Mouse (Mus musculus) macrophage (primary cell): Measurements from ENCODE around the gene Susd6. TPM values are rescaled to one million over a fixed set of nuclear protein-coding genes. Genes with fewer than 3 reads are reported as not detected.

Source experiments
- H3K27ac ChIP-seq: fragments of 350-480 bp; formaldehyde crosslinking; 2 replicates; pipeline ENCODE4 v1.9.0; 2021
- H3K36me3 ChIP-seq: fragments of 350-480 bp; formaldehyde crosslinking; 2 replicates; pipeline ENCODE4 v1.9.0; 2021; ENCODE audit errors: inconsistent target
- H3K4me3 ChIP-seq: fragments of 350-480 bp; formaldehyde crosslinking; 2 replicates; pipeline ENCODE4 v1.9.0; 2021; ENCODE audit errors: inconsistent target
- H3K79me2 ChIP-seq: fragments of 350-480 bp; formaldehyde crosslinking; 2 replicates; pipeline ENCODE4 v1.9.0; 2021; ENCODE audit errors: inconsistent target
- WGBS: methylation state at CpG from one replicate; pipeline ENCODE4 v1.1.7; 2026; ENCODE audit warnings: inconsistent platforms; ENCODE audit not compliant: missing documents; 5-methylcytosine and 5-hydroxymethylcytosine counted together
- polyA plus RNA-seq: library from polyadenylated mRNA; stranded (reverse); fragments of 250-400 nt; gene quantifications from 3 replicates; pipeline ENCODE4 v1.2.4, GENCODE M21; 2018; ENCODE audit warnings: inconsistent platforms

Susd6 gene
- polyA plus RNA-seq, 1 experiment from 2014 or later, result 67.3 TPM

DNA sequence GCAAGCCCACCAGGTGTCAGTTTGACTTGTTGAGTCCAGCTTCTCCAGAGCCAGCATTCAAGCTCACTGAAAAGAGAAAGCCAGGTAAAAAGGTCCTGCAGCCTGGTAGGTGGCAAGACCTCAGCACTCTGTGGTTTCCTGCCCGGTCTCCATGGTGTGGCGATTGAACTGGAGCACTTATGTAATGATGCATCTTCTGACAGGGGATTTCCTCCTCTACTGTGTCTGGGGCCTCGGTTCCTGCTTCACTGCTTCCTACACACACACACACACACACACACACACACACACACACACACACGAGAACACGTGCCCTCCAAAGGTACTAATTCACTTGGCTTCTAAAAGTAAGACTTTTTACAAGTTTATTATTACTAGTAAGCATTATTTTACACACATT, 2.6 kb downstream of the Susd6 start:
- Histone ChIP-seq H3K36me3 (no peaks in the 10 kb centered on the region), H3K27ac (peak overlapping the region; percentile 89), H3K79me2 (peaks cover 70% of the 10 kb centered on the region), H3K4me3 (peak overlapping the region; percentile 93; the same call in 1 of the 2 replicates)
- WGBS, result 4% methylated on average over 3 of the region's 5 CpGs

DNA sequence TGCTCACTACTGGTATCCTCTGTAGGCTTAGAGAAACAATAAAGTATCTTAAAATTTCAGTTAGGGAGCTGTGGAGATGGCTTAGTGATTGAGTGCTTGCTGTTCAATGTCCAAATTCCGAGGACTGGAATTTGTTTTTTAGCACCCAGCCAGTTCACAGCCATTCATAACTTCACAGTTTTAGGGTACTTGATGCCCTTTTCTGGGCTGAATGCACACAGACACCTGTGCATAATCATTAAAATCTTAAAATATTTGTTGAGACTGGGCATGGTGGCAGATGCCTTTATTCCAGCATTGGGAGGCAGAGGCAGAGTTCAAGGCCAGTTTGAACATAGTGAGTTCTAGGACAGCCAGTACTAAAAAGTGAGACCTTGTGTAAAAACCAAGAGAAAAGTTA, 3.2 kb downstream of the Susd6 start:
- 100% methylated on average over 1 of the region's 1 CpGs for WGBS
- Histone ChIP-seq H3K27ac (no peak overlapping the region), H3K36me3 (no peaks in the 10 kb centered on the region)

DNA sequence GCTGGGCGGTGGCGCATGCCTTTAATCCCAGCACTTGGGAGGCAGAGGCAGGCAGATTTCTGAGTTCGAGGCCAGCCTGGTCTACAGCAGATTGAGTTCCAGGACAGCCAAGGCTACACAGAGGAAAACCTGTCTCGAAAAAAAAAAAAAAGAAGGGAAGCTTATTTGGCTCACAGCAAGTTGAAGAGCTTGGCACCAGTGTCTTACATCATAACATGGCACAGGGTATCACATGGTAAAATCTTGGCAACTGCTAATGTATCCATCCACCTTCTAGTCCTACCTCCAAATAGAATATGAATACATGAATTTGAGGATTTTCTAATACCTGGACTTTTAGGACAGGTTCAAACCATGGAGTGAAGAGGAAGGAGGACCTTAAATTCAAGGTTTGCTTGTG, 4.2 kb downstream of the Susd6 start:
- Histone ChIP-seq H3K4me3 (no peak overlapping the region), H3K79me2 (peaks cover 87% of the 10 kb centered on the region), H3K36me3 (no peaks in the 10 kb centered on the region), H3K27ac (no peak overlapping the region)
- WGBS, result 78% methylated on average over 4 of the region's 4 CpGs

More for the DNA sequence above, 3.2 kb downstream of the Susd6 start:
- Histone ChIP-seq H3K79me2 (peaks cover 77% of the 10 kb centered on the region), H3K4me3 (no peak overlapping the region)

DNA sequence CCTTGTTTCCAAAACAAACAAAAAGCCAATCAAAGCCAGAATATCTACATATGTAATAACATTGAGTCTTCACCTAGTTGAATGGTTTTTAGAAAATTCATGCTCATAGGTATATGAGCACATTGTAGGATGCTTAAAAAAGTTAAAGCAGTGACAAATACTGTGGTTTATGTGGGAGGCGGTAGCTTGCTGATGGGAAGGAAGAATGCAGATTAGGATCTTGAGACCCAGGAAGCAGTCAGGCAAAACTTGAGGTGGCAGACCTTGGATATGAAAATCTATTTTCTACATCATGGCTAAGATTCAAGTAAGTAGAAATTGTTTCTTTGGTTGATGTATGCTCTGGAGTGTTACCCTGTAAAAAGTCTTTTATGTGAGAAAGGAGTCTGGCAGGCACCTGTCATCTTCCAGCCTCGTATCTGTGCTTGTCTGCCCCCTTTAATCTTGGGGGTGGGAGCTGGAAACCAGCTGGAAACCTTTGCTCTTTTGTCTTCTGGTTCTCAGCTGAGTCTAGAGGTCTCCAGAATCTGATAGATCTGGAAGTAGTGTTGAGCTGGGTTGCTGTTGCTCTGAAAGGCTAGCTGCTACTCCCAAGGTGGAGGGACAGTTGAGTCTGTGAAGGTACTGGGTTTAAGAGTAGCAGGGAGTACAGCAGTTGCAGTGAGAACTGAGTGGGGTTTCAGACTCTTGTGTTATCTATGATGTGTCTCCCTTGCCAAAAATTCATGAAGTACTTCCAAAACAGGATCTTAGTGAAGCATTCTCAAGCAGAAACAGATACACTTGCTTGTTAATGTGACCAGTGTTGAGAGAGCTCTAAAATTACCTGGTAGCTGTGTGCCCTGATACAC, 4.8 kb downstream of the Susd6 start:
- Histone ChIP-seq H3K79me2 (peaks cover 93% of the 10 kb centered on the region), H3K36me3 (no peaks in the 10 kb centered on the region), H3K27ac (no peak overlapping the region), H3K4me3 (no peak overlapping the region)
- 60% methylated on average over 2 of the region's 2 CpGs for WGBS

- Histone ChIP-seq H3K4me3 (no peak overlapping the region), H3K27ac (no peak overlapping the region), H3K79me2 (peaks cover 100% of the 10 kb centered on the region), H3K36me3 (no peaks in the 10 kb centered on the region)
These were observed 8.0 kb downstream of the Susd6 start for GRCm38 (mm10) chr12:80798271-80798670.

DNA sequence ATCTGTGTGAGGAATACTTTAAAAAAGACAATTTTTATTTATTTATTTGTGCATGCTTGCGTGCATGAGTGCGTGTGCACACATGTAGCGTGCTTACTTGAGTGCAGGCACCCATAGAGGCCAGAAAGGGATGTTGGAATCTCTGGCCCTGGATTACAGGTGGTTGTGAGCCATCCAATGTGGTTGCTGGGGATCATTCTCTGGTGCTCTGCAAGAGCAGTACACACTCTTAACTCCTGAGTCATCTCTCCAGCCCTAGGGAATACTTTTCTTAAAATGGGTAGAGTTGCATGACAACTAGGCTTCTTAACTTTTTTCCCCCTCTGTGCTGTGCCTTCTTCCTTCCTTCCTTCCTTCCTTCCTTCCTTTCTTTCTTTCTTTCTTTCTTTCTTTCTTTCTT, 9.8 kb downstream of the Susd6 start:
- H3K36me3 ChIP-seq, result no peaks in the 10 kb centered on the region
- 94% methylated on average over 3 of the region's 3 CpGs for WGBS
- H3K27ac ChIP-seq, result no peak overlapping the region
- H3K79me2 ChIP-seq, result peaks cover 100% of the 10 kb centered on the region
- no peak overlapping the region for H3K4me3 ChIP-seq

DNA sequence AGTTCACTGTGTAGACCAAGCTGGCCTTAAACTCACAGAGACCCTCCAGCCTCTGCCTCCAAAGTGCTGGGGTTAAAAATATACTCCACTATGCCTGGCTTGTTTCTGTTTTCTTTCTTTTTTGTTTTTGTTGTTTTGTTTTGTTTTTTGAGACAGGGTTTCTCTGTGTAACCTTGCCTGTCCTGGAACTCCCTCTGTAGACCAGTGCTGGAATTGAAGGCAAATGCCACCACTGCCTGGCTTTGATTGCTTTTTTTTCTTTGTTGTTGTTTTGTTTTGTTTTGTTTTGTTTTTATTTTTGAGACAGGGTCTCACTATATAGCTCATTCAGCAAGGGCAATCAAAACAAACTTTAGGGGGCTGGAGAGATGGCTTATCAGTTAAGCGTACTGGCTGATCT, 11.1 kb downstream of the Susd6 start:
- Histone ChIP-seq H3K4me3 (no peak overlapping the region), H3K27ac (no peak overlapping the region), H3K79me2 (peaks cover 100% of the 10 kb centered on the region), H3K36me3 (no peaks in the 10 kb centered on the region)
- WGBS, result 100% methylated on average over 1 of the region's 1 CpGs

DNA sequence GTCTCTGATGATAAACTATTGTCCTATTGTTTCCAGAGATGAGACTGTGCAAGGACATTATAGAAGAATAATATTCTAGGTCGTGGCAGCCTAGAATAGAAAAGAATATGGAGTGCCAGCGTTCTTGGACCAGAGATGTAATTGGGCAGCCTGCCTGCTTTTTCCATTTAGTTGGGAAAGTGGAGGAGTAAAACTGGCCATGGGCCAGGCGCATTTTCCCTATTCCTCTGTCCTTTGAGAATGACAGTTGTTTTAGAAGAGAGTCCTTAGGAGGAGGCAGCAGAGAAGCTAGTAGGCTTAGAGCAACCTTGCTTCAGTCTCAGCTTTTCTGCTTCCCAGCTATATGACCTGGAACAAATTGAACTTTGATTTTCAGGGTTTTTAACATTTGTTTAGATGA, 13.6 kb downstream of the Susd6 start:
- Histone ChIP-seq H3K27ac (no peak overlapping the region), H3K4me3 (no peak overlapping the region), H3K36me3 (no peaks in the 10 kb centered on the region), H3K79me2 (peaks cover 100% of the 10 kb centered on the region)
- 91% methylated on average over 3 of the region's 3 CpGs for WGBS

DNA sequence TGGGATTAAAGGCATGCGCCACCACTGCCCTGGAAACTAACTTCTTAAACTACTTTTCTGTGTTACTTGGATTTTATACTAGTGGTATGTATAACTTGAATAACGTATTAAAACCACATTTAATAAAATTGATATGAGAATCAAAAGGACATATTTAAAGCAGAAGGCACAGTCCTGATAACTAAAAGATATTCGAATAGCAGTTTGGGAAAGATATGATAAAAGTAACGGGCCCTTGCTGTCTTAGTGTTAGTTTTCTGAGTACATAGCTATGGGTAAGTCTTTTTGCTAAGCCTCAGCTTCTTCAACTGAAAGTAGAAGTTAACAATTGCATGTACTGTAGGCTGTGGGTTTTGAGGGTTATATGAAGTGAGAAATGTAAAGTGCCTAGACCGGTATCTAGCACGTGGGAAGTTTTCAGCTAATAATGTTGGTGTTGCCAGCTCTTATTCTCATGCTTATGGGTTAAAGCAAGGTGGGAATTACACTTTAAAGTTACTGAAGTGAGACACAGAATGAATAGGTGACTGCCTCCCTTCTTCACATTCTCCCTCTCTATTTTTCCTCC, 14.6 kb downstream of the Susd6 start:
- Histone ChIP-seq H3K4me3 (no peak overlapping the region), H3K27ac (no peak overlapping the region), H3K36me3 (no peaks in the 10 kb centered on the region), H3K79me2 (peaks cover 100% of the 10 kb centered on the region)
- WGBS, result 72% methylated on average over 6 of the region's 6 CpGs

- Histone ChIP-seq H3K36me3 (no peaks in the 10 kb centered on the region), H3K79me2 (peaks cover 98% of the 10 kb centered on the region), H3K27ac (peak overlapping the region; percentile 19), H3K4me3 (no peak overlapping the region)
- 55% methylated on average over 2 of the region's 2 CpGs for WGBS
These were observed 17.3 kb downstream of the Susd6 start for GRCm38 (mm10) chr12:80807451-80808085.

DNA sequence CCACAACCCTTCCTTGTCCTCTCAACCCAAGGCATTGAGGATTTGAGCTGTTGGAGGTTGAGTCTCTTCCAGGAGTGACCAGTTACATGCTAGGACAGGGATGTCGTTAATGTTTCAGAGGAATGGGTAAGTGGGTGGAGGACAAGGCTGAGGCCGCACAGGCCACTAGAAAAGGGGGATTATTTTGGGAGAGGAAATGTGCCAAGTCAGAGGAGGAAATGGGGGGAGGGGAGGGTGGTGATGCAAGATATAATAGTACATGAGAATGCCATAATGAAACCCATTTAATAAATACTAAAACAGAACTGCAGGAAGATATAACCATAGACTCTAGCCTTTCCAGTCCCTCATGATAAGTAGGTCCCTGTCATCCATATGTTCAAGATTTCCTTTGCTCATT, 19.7 kb downstream of the Susd6 start:
- WGBS, result 5% methylated on average over 2 of the region's 2 CpGs
- Histone ChIP-seq H3K36me3 (no peaks in the 10 kb centered on the region), H3K27ac (peak overlapping the region; percentile 90), H3K79me2 (peaks cover 98% of the 10 kb centered on the region), H3K4me3 (no peak overlapping the region)

DNA sequence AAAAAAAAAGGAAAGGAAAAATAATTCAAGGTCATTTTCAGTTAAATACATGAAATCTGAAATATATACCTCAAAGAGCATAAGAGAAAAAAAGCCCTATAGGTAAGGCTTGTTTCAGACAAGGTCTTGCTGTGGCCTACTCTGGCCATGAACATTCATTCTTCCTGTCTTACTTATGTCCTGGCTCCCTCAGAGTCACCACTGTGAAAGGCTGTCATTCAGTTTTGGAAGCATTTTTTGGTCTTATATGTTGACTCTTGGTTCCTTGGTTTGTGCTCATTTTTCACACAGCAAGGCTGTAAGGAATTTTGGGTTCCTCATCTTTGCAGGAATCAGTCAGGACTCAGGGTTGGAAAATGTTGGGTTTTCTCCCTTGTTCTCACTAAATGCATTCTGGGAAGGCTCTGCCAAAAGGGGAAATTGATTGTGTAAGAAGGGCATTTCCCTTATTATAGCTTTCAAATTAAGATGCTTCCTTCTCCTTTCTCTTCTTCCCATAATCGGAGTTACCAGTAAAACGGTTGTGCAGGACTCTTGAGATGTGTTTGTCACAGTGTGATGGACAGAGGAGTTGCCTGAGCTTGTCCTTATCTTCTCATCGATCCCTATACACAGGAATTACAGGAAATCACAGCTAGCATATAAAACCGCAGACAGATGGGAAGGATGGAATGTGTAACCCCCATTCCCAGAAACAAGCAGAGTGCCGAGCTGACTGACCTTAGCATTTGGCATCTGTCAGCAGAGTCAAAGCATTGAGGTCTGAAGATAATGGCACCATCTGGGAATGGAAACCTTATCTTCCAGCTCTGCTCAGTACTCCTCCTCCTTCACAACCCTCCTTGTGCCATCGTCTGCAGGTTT, 21.6 kb downstream of the Susd6 start:
- peak overlapping the region; percentile 90 for H3K27ac ChIP-seq
- peaks cover 98% of the 10 kb centered on the region for H3K79me2 ChIP-seq
- H3K36me3 ChIP-seq, result no peaks in the 10 kb centered on the region
- no peak overlapping the region for H3K4me3 ChIP-seq
- 6% methylated on average over 6 of the region's 6 CpGs for WGBS

- peak overlapping the region; percentile 90 for H3K27ac ChIP-seq
- no peak overlapping the region for H3K4me3 ChIP-seq
- H3K36me3 ChIP-seq, result no peaks in the 10 kb centered on the region
- peaks cover 98% of the 10 kb centered on the region for H3K79me2 ChIP-seq
- WGBS, result 54% methylated on average over 1 of the region's 1 CpGs
These were observed 22.2 kb downstream of the Susd6 start for GRCm38 (mm10) chr12:80812510-80812820.

GRCm38 (mm10) chr12:80813456-80813855, 23.1 kb downstream of the Susd6 start:
- no peak overlapping the region for H3K4me3 ChIP-seq
- 25% methylated on average over 2 of the region's 2 CpGs for WGBS
- peaks cover 98% of the 10 kb centered on the region for H3K79me2 ChIP-seq
- no peaks in the 10 kb centered on the region for H3K36me3 ChIP-seq
- H3K27ac ChIP-seq, result peak overlapping the region; percentile 90
